Mouse (Mus musculus) CD8-positive naive resting alpha-beta T cell, adult 2 months (primary cell): ENCODE measurements around the gene Aldh1l2.
"Not testable (repeated sequence)": the region's sequence is repeated elsewhere in the genome, so short reads cannot be mapped to it uniquely, and the experiment has no call there.

ENCODE experiments used
- DNase-seq, 2 experiments: peaks; one replicate each; pipeline ENCODE4 v3.0.0; 2022; ENCODE audit warnings: low read depth in 2 of 2, low spot score in 2 of 2

The Aldh1l2 gene

GRCm38 (mm10) chr10:83533910-83534283 lies at the start of gene Aldh1l2:
Aldh1l2 (minus strand) TSS chr10:83534140.
- peak in 1 of 2 experiments; percentile 15 for DNase-seq

- DNase-seq, result no peak
Measured at GRCm38 (mm10) chr10:83565449-83566441, 31.8 kb upstream of the Aldh1l2 start.

- no peak for DNase-seq
Measured at GRCm38 (mm10) chr10:83563005-83563404, 29.1 kb upstream of the Aldh1l2 start.

GRCm38 (mm10) chr10:83545341-83545740 lies 11.4 kb upstream of the Aldh1l2 start:
- no peak for DNase-seq

- DNase-seq, result peak in 1 of 2 experiments; percentile 44
Measured at GRCm38 (mm10) chr10:83544103-83544479, 10.2 kb upstream of the Aldh1l2 start.

GRCm38 (mm10) chr10:83543439-83544102 lies 9.6 kb upstream of the Aldh1l2 start, which contains the start of gene Washc4:
Washc4 (plus strand) TSS chr10:83543752.
- DNase-seq, result peak; percentile 84 to 85

- no peak for DNase-seq
Measured at GRCm38 (mm10) chr10:83542241-83542640, 8.3 kb upstream of the Aldh1l2 start.

- no peak for DNase-seq
Measured at GRCm38 (mm10) chr10:83540092-83540491, 6.2 kb upstream of the Aldh1l2 start.

GRCm38 (mm10) chr10:83539311-83539980 lies 5.5 kb upstream of the Aldh1l2 start:
- DNase-seq, result no peak

GRCm38 (mm10) chr10:83536436-83536835 lies 2.5 kb upstream of the Aldh1l2 start:
- no peak for DNase-seq

GRCm38 (mm10) chr10:83533258-83533909 lies 556 bp downstream of the Aldh1l2 start:
- DNase-seq, result peak in 1 of 2 experiments; percentile 4

- DNase-seq, result no peak
Measured at GRCm38 (mm10) chr10:83530384-83530967, 3.5 kb downstream of the Aldh1l2 start.

GRCm38 (mm10) chr10:83524238-83524637 lies 9.7 kb downstream of the Aldh1l2 start:
- not testable (repeated sequence) for DNase-seq

- no peak for DNase-seq
Measured at GRCm38 (mm10) chr10:83520990-83521389, 12.9 kb downstream of the Aldh1l2 start.

GRCm38 (mm10) chr10:83513736-83514135 lies 20.2 kb downstream of the Aldh1l2 start:
- no peak for DNase-seq

GRCm38 (mm10) chr10:83511304-83511703 lies 22.6 kb downstream of the Aldh1l2 start:
- DNase-seq, result no peak

- no peak for DNase-seq
Measured at GRCm38 (mm10) chr10:83508962-83509660, 24.8 kb downstream of the Aldh1l2 start.

GRCm38 (mm10) chr10:83497321-83497720 lies 36.6 kb downstream of the Aldh1l2 start:
- no peak for DNase-seq

- no peak for DNase-seq
Measured at GRCm38 (mm10) chr10:83490506-83490905, 43.4 kb downstream of the Aldh1l2 start.

- no peak for DNase-seq
Measured at GRCm38 (mm10) chr10:83477286-83477685, 56.7 kb downstream of the Aldh1l2 start.
